Mouse (Mus musculus): ENCODE results near the gene Usp32.

- no peak for TF ChIP-seq EP300 (IDR thresholded peaks at IDR 0.05; ENCODE audit: insufficient read depth, low read depth, low read length)
- no peak for TF ChIP-seq CTCF (IDR thresholded peaks at IDR 0.05; ENCODE audit: low read depth, low read length)
- no peak for TF ChIP-seq POLR2A (IDR thresholded peaks at IDR 0.05; ENCODE audit: insufficient read depth, low read length)
These were observed 166.3 kb downstream of the Usp32 start for GRCm38 (mm10) chr11:84973661-84974060.

Data from ES-Bruce4 (cell line).